Mouse (Mus musculus) intestine, embryonic 15.5 days (tissue): ENCODE data around the gene Cryba4. TPM values are rescaled to one million over a fixed set of nuclear protein-coding genes. Genes with fewer than 3 reads are reported as not detected.
A peak's percentile ranks its signal among the peaks of the same experiment; 100 is the strongest.

ENCODE experiments used
- ATAC-seq: fragments of 200-750 bp; cut with Nextera tagmentation; 2 replicates; pipeline ENCODE4 v1.8.0; 2017; ENCODE audit warnings: moderate TSS enrichment, moderate library complexity
- H3K27ac ChIP-seq: fragments of 300-500 bp; sonication (generic); 2 replicates; pipeline ENCODE4 v1.5.1; 2015; ENCODE audit warnings: mild to moderate bottlenecking, inconsistent platforms
- H3K27me3 ChIP-seq: fragments of 300-500 bp; sonication (generic); replicated peaks from 2 replicates; pipeline ENCODE4 v1.6.1; 2015; ENCODE audit warnings: inconsistent platforms
- H3K36me3 ChIP-seq: fragments of 300-500 bp; sonication (generic); 2 replicates; pipeline ENCODE4 v1.6.1; 2015; ENCODE audit warnings: inconsistent platforms
- H3K4me1 ChIP-seq: fragments of 300-500 bp; sonication (generic); replicated peaks from 2 replicates; pipeline ENCODE4 v1.6.1; 2015; ENCODE audit warnings: inconsistent platforms
- H3K4me2 ChIP-seq: fragments of 300-500 bp; sonication (generic); replicated peaks from 2 replicates; pipeline ENCODE4 v1.6.1; 2015; ENCODE audit warnings: mild to moderate bottlenecking, inconsistent platforms
- H3K4me3 ChIP-seq: fragments of 300-500 bp; sonication (generic); replicated peaks from 2 replicates; pipeline ENCODE4 v1.5.1; 2015; ENCODE audit warnings: inconsistent platforms
- H3K9ac ChIP-seq: fragments of 300-500 bp; sonication (generic); 2 replicates; pipeline ENCODE4 v1.6.1; 2015; ENCODE audit warnings: inconsistent platforms
- H3K9me3 ChIP-seq: fragments of 300-500 bp; sonication (generic); 2 replicates; pipeline ENCODE4 v1.6.1; 2016; ENCODE audit warnings: inconsistent platforms
- WGBS: fragments of 180-500 bp; shearing (Covaris S2); methylation state at CpG from one replicate; pipeline ENCODE4 v1.1.7; 2015; 5-methylcytosine and 5-hydroxymethylcytosine counted together
- polyA plus RNA-seq: library from polyadenylated mRNA; unstranded; fragments of >200 nt; fragmentation: Nextera tagmentation; extraction: Ambion mirVana; gene quantifications from 2 replicates; pipeline ENCODE4 v1.2.1, GENCODE M21; 2015

Cryba4 gene
- polyA plus RNA-seq, 1 experiment from 2014 or later = 1.7 TPM

DNA sequence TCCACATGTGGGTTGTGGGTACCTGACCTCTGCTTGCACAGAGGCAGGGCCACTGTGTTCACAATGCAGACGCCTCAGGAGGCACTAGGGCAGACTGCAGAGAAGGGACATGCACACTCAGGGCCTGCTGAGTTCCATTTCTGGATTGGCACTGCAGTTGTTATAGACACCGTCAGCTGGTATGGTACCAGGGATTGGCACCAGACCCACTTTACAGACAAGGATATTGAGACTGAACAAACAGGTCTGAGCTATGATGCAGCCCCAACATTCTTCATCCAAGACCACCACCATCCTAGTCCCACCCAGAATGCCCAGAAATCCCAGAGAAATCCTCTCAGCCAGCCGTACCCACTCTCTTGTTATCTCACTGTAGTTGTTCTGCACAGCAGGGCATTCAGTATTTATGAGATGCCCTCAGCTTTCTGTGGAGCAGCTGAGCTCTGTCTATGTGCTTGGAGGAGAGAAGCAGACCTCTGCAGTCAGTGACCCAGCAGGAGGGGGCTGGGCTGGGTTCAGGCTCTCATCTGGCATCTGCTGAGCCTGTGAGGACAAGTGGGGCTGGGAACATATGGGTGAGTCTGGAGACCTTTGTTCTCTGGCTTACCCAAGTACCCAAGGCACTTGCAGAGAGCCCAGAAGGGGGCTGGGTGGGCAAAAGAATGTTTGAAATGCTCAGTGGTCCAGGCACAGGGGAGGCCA lies 13.4 kb downstream of the Cryba4 start:
- Histone ChIP-seq H3K4me1 (peaks cover 18% of the 10 kb centered on the region), H3K9ac (no peak overlapping the region), H3K27me3 (no peaks in the 10 kb centered on the region), H3K4me2 (no peak overlapping the region), H3K4me3 (no peak overlapping the region), H3K36me3 (no peaks in the 10 kb centered on the region), H3K9me3 (no peaks in the 10 kb centered on the region), H3K27ac (no peak overlapping the region)
- ATAC-seq = no peak
- 67% methylated on average over 3 of the region's 3 CpGs for WGBS

DNA sequence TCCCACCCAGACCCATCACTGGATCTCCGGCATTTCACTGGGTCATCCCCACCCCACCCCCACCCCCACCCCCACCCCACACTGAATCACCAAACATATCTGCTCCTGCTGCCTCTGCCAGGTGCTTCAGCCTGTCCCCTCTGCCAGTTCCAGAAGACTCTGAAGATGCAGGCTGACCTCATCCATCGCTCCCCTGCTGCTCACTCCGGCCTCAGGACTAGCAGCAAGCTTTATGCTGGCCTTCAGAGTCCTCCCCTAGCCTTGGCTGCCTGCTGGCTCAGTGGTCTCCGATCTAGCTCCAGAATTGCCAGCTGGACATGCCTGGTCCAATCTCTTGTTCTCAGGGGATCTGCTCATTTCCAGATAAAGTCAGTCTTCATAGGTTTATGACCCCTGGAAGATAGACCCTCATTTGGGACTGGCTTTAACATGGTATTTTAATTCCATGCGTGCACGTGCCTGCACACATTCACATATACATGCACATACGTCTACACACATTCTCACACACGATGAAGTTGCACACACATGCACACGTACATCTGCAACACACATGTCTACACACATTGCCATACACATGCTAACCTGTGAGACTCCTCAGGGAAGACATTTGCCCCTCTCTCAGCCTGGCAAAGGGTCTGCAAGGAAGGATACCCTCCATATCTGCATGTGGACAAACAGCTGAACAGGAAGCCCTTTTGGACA lies 14.3 kb downstream of the Cryba4 start:
- Histone ChIP-seq H3K9me3 (no peaks in the 10 kb centered on the region), H3K27me3 (no peaks in the 10 kb centered on the region), H3K36me3 (no peaks in the 10 kb centered on the region), H3K27ac (0 out of 2 replicates have a peak overlapping the region, but pooled peaks have one; percentile 51), H3K4me2 (peak overlapping the region; percentile 41), H3K4me3 (no peak overlapping the region), H3K9ac (no peak overlapping the region), H3K4me1 (peaks cover 18% of the 10 kb centered on the region)
- WGBS = 57% methylated on average over 9 of the region's 9 CpGs
- no peak; the same call in 1 of the 2 replicates for ATAC-seq

DNA sequence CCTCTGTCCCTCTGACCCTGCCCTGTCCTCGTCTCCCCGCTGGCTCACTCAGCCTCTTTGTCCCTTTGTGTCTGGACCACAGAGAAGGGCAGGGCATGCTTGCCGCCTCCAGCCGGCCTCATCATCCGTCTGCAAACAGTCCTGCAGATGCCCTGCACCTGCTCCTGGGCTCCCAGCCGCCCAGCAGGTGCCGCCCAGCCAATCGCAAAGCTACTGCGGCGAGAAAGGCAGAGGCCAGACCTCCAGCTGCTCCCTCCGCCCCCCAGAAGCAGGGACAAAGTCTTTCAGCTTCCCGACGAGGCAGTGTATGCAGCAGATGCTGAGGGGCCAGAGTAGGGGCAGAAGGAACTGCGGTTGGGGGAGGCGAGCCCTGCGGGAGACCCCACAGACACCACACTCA lies 14.9 kb downstream of the Cryba4 start:
- Histone ChIP-seq H3K27me3 (no peaks in the 10 kb centered on the region), H3K4me3 (no peak overlapping the region), H3K9me3 (no peaks in the 10 kb centered on the region), H3K4me2 (peak overlapping the region; percentile 41), H3K4me1 (peaks cover 18% of the 10 kb centered on the region), H3K9ac (no peak overlapping the region), H3K27ac (peak overlapping the region; percentile 59; the same call in 1 of the 2 replicates), H3K36me3 (no peaks in the 10 kb centered on the region)
- WGBS = 5% methylated on average over 16 of the region's 16 CpGs
- peak; percentile 84 for ATAC-seq

DNA sequence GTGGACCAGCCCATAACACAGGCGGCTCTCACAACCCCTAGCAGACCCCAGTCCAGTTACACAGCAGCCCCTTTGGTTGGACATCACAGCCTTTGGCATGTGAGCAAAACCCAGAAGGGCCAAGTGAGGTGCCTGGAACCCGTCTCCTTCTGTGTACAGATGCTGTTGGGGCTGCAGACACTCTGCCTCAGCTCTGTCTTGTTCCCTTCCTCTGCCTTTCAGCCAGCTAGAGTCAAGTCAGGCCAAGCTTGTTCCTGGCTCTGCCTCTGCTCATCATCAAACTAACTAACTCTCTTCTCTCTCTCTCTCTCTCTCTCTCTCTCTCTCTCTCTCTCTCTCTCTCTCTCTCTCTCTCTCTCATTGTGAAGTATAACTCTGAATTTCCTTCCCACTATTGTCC lies 15.7 kb downstream of the Cryba4 start:
- H3K4me3 ChIP-seq = no peak overlapping the region
- H3K4me1 ChIP-seq = peaks cover 18% of the 10 kb centered on the region
- peak overlapping the region; percentile 36; the same call in 1 of the 2 replicates for H3K27ac ChIP-seq
- no peaks in the 10 kb centered on the region for H3K27me3 ChIP-seq
- no peaks in the 10 kb centered on the region for H3K9me3 ChIP-seq
- H3K9ac ChIP-seq = no peak overlapping the region
- WGBS = 71% methylated on average over 2 of the region's 2 CpGs
- no peak overlapping the region for H3K4me2 ChIP-seq
- H3K36me3 ChIP-seq = no peaks in the 10 kb centered on the region
- ATAC-seq = no peak

DNA sequence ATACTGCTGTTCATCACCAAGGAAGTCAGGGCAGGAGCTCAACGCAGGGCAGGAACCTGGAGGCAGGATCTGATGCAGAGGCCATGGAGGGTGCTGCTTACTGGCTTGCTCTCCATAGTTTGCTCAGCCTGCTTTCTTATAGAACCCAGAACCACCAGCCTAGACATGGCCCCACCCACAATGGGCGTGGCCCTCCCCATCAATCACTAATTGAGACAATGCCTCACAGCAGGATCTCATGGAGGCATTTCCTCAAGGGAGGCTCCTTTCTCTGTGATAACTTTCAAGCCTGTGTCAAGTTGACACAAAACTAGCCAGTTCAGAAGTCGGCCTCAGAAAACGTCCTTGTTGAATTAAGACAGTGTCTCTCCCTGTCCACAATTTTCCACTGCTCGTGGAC lies 16.5 kb downstream of the Cryba4 start:
- Histone ChIP-seq H3K4me1 (peaks cover 17% of the 10 kb centered on the region), H3K27ac (no peak overlapping the region), H3K4me3 (no peak overlapping the region), H3K9ac (no peak overlapping the region), H3K9me3 (no peaks in the 10 kb centered on the region), H3K36me3 (no peaks in the 10 kb centered on the region), H3K4me2 (no peak overlapping the region), H3K27me3 (peaks cover 5% of the 10 kb centered on the region; the same call in 1 of the 2 replicates)
- ATAC-seq = no peak
- 66% methylated on average over 5 of the region's 5 CpGs for WGBS

DNA sequence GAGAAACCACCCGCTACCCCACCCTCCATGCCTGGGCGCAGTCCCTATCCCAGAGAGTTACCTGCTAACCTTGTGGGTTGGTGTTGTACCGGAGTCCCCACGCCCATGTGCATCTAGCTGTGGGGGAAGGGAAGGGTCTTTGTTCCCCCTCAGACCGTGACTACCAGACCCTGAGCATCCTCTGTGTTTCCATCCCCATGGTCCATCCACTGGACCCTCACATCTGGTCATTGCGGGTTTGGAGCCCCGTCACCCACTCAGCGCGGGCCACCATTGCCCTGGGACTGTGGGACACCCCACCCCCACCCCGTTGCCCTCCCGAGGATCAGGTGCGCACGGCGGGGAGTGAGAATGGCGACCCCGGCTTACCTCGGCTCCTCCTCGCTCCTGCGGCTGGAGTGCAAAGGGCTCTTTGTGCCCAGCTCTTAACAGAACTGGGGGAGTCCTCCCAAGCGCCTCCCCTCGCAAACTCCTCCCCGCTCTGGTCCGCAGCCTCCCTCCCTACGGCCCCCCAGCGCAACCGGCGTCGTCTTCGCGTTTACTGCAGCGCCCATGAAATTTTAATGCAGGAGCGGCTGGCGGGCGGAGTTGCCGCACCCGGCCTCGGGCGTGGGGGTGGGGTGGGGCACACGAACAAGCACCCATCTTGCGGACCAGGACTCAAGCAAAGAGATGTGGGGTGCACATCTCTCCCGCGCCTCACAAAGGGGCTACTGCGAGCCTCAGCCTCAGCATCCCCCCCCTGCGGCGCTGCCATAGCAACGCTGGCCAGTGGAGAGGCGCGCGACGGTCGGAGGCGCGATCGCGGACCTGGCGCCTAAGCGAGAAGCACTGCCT lies 23.9 kb downstream of the Cryba4 start:
- Histone ChIP-seq H3K4me3 (peak overlapping the region; percentile 34), H3K9ac (no peak overlapping the region), H3K27ac (no peak overlapping the region), H3K36me3 (no peaks in the 10 kb centered on the region), H3K4me2 (peak overlapping the region; percentile 62), H3K9me3 (no peaks in the 10 kb centered on the region), H3K4me1 (peaks cover 19% of the 10 kb centered on the region), H3K27me3 (peaks cover 60% of the 10 kb centered on the region)
- ATAC-seq = peak; percentile 61
- 2% methylated on average over 55 of the region's 57 CpGs for WGBS

DNA sequence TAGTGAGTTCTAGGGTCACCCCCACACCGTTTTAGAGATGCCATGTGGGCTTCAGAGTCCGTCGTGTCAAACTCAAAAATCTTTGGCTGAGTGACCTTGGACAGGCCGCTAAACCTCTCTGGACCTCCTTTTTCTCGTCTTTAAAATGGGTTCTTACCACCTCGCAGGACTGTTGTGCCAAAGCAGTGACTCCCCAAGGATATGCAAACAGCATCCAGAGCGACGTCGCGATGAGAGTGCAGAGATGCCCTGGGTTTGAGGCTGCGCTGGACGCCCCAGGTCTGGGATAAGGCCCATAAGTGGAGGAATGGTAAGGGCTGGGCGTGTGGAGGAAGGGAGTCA lies 24.4 kb downstream of the Cryba4 start:
- H3K36me3 ChIP-seq = no peaks in the 10 kb centered on the region
- H3K4me3 ChIP-seq = peak overlapping the region; percentile 34
- H3K4me1 ChIP-seq = peaks cover 19% of the 10 kb centered on the region
- no peaks in the 10 kb centered on the region for H3K9me3 ChIP-seq
- WGBS = 4% methylated on average over 13 of the region's 13 CpGs
- H3K27ac ChIP-seq = no peak overlapping the region
- H3K4me2 ChIP-seq = peak overlapping the region; percentile 62
- H3K27me3 ChIP-seq = peaks cover 60% of the 10 kb centered on the region
- H3K9ac ChIP-seq = no peak overlapping the region
- no peak for ATAC-seq

DNA sequence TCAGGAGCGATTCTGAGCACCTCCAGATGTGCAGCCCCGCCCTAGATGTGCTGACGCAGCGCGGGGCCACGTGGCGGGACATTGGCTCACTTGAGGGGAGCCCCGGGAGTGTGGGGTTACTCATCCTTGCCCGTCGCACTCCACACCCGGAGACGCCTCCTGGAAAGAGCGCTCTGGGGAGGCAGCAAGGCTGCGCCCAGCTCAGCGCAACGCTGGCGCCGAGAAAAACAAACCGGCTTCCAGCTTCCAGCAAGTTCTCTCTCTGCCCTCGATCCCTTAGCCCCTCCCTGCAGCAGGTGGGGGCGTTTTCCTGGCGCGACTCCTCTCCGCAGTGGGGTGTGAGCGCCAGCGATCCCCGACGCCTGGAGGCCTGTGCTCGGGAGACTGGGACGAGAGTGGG lies 25.0 kb downstream of the Cryba4 start:
- WGBS = under 1% methylated on average over 30 of the region's 30 CpGs
- Histone ChIP-seq H3K9me3 (no peaks in the 10 kb centered on the region), H3K9ac (peak overlapping the region; percentile 32), H3K27me3 (peaks cover 60% of the 10 kb centered on the region), H3K4me1 (peaks cover 19% of the 10 kb centered on the region), H3K36me3 (no peaks in the 10 kb centered on the region), H3K27ac (no peak overlapping the region), H3K4me3 (peak overlapping the region; percentile 34), H3K4me2 (peak overlapping the region; percentile 62)
- ATAC-seq = no peak

DNA sequence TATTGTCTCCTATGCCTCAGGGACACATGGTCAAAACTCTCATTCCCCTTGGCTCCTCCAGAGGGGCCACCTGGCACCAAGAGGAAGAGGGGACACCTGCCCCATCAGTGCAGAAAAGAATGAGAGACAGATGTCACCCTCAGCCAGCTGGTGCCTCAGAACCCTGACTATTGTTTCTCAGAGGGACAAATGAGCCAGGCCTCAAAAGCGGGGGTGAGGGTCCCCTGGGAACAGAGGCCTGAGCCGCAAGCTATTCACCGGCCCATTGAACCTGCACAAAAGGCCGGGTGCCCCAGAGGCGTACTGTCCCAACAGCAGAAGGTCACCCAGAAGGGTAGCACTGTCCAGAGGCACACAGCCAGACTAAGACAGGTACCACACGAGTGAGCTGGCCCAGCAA lies 26.7 kb downstream of the Cryba4 start:
- H3K27me3 ChIP-seq = peaks cover 55% of the 10 kb centered on the region
- H3K36me3 ChIP-seq = no peaks in the 10 kb centered on the region
- WGBS = 82% methylated on average over 6 of the region's 6 CpGs
- H3K9me3 ChIP-seq = no peaks in the 10 kb centered on the region
- no peak overlapping the region for H3K9ac ChIP-seq
- no peak overlapping the region for H3K4me2 ChIP-seq
- no peak overlapping the region for H3K4me3 ChIP-seq
- peaks cover 19% of the 10 kb centered on the region for H3K4me1 ChIP-seq
- no peak for ATAC-seq
- no peak overlapping the region for H3K27ac ChIP-seq

DNA sequence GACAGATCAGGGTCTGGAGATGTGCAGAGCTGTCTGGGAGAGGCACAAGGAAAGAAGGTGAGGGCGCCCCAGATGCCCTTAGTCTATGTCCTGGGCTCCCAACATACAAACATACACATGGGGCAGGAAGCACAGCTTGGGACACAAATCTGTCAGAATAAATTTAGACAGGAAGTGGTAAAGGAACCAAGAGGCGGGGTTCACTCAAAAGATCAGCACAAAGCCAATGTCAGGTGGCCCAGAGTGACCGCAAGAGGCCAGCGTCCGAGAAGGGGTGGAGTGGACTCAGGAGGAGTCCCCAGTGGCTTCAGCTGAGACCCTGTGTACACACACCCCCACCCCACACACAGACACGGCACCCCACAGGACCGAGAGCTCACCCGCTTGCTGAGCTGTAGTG lies 32.1 kb downstream of the Cryba4 start:
- H3K27ac ChIP-seq = no peak overlapping the region
- ATAC-seq = no peak
- H3K36me3 ChIP-seq = no peaks in the 10 kb centered on the region
- peaks cover 10% of the 10 kb centered on the region; the same call in 1 of the 2 replicates for H3K4me1 ChIP-seq
- no peak overlapping the region for H3K4me3 ChIP-seq
- H3K27me3 ChIP-seq = peaks cover 7% of the 10 kb centered on the region
- H3K4me2 ChIP-seq = no peak overlapping the region
- H3K9me3 ChIP-seq = no peaks in the 10 kb centered on the region
- WGBS = 72% methylated on average over 8 of the region's 8 CpGs
- no peak overlapping the region for H3K9ac ChIP-seq

DNA sequence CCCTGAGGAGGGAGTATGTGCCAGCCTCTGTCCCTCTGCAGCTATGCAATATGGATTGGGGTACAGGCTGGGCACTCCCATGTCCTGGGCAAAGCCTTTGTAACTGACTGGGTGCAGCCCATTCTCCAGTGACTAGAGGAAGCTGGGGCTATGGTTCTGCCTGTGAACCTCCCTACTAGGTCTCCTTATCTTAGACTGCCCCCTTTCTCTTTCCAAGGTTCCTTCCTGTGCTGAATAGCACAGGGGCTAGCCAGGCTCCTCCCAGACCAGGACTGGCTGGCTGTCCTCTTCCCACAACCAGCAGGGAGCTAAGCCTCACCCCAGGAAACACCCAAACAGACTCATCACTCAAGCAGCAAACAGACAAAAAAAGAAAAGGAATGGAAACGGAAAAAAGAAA lies 32.9 kb downstream of the Cryba4 start:
- Histone ChIP-seq H3K9ac (no peak overlapping the region), H3K36me3 (no peaks in the 10 kb centered on the region), H3K27me3 (peaks cover under 1% of the 10 kb centered on the region; the same call in 1 of the 2 replicates), H3K4me2 (no peak overlapping the region), H3K27ac (no peak overlapping the region), H3K9me3 (no peaks in the 10 kb centered on the region), H3K4me1 (peaks cover 12% of the 10 kb centered on the region; the same call in 1 of the 2 replicates), H3K4me3 (no peak overlapping the region)
- 20% methylated on average over 1 of the region's 1 CpGs for WGBS
- no peak for ATAC-seq

DNA sequence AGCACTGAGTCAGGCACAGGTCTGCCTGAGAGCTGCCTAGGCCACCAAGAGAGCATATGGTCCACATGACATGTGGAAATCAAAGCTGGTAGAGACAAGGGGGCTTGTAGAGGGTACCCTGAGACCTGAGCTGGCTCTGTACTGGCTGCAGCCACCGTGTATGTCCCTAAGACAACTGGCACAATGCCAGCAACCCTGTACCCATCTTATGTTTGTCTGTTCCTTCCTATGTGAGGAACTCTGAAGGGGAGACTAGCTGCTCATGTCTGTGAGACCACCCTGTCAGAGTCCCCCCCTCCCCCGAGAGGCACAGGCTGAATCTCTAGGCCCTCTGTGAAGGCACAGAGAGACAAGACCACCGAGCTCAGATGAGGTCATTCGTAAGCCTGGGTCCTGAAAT lies 33.6 kb downstream of the Cryba4 start:
- H3K9ac ChIP-seq = no peak overlapping the region
- WGBS = 66% methylated on average over 4 of the region's 4 CpGs
- no peaks in the 10 kb centered on the region for H3K36me3 ChIP-seq
- H3K27me3 ChIP-seq = no peaks in the 10 kb centered on the region
- no peak overlapping the region for H3K4me2 ChIP-seq
- no peak overlapping the region for H3K4me3 ChIP-seq
- no peak overlapping the region for H3K27ac ChIP-seq
- no peaks in the 10 kb centered on the region for H3K9me3 ChIP-seq
- peaks cover 17% of the 10 kb centered on the region; the same call in 1 of the 2 replicates for H3K4me1 ChIP-seq
- ATAC-seq = no peak
